Mouse (Mus musculus): ENCODE data around the gene Fez1.

GRCm38 (mm10) chr9:36792191-36792590 is 29.5 kb upstream of the Fez1 start:
- TF ChIP-seq POLR2A (IDR thresholded peaks at IDR 0.05; ENCODE audit: low read depth, low read length) (no peak), CTCF (IDR thresholded peaks at IDR 0.05; ENCODE audit: extremely low read depth, insufficient read length, insufficient replicate concordance, low read depth, low read length) (no peak)

Measured in small intestine, adult 2 months (tissue).